Mouse (Mus musculus): ENCODE results near the gene Fuca1. TPM values are rescaled to one million over a fixed set of nuclear protein-coding genes. Genes with fewer than 3 reads are reported as not detected.

Fuca1 gene
- polyA plus RNA-seq, 1 experiment from 2014 or later, result 78.4 TPM

GRCm38 (mm10) chr4:135986301-135986942 lies 65.9 kb downstream of the Fuca1 start:
- ATAC-seq, result 0 out of 2 replicates have a peak, but pooled peaks have one; percentile 12
- H3K9me3 ChIP-seq (ENCODE audit: control insufficient read depth, low read length), result no peaks in the 10 kb centered on the region
- 4% methylated on average over 23 of the region's 23 CpGs for WGBS

GRCm38 (mm10) chr4:135986943-135987710 lies 66.6 kb downstream of the Fuca1 start, which contains the start of gene Pithd1:
Gene Pithd1, minus strand, starts transcription at chr4:135987264.
- Histone ChIP-seq H3K4me3 (ENCODE audit: low read length) (peak within 1 kb of the TSS; percentile 95), H3K9me3 (ENCODE audit: control insufficient read depth, low read length) (no peaks in the 10 kb centered on the region), H3K36me3 (ENCODE audit: control insufficient read depth, insufficient read depth, low read length) (peaks cover 13% of the 10 kb centered on the region), H3K4me1 (ENCODE audit: control insufficient read depth, insufficient read depth, low read depth, low read length) (peaks cover 12% of the 10 kb centered on the region), H3K27me3 (replicated peaks; ENCODE audit: control insufficient read depth, insufficient read depth, low read length) (no peaks in the 10 kb centered on the region), H3K9ac (ENCODE audit: low read depth, low read length) (peak within 1 kb of the TSS; percentile 97), H3K4me2 (ENCODE audit: low read length) (peak within 1 kb of the TSS; percentile 94), H3K27ac (ENCODE audit: low read depth, low read length) (peak within 1 kb of the TSS; percentile 92)
- ATAC-seq, result peak; percentile 93
- WGBS, result under 1% methylated on average over 79 of the region's 81 CpGs

More at GRCm38 (mm10) chr4:135986301-135986942, 65.9 kb downstream of the Fuca1 start:
- Histone ChIP-seq H3K4me3 (ENCODE audit: low read length) (peak overlapping the region; percentile 95), H3K4me2 (ENCODE audit: low read length) (peak overlapping the region; percentile 94), H3K4me1 (ENCODE audit: control insufficient read depth, insufficient read depth, low read depth, low read length) (peaks cover 12% of the 10 kb centered on the region), H3K9ac (ENCODE audit: low read depth, low read length) (peak overlapping the region; percentile 97), H3K36me3 (ENCODE audit: control insufficient read depth, insufficient read depth, low read length) (peaks cover 13% of the 10 kb centered on the region), H3K27me3 (replicated peaks; ENCODE audit: control insufficient read depth, insufficient read depth, low read length) (no peaks in the 10 kb centered on the region), H3K27ac (ENCODE audit: low read depth, low read length) (peak overlapping the region; percentile 62)

GRCm38 (mm10) chr4:135987714-135988113 lies 67.2 kb downstream of the Fuca1 start:
- Histone ChIP-seq H3K36me3 (ENCODE audit: control insufficient read depth, insufficient read depth, low read length) (peaks cover 13% of the 10 kb centered on the region), H3K9ac (ENCODE audit: low read depth, low read length) (peak overlapping the region; percentile 97), H3K9me3 (ENCODE audit: control insufficient read depth, low read length) (no peaks in the 10 kb centered on the region), H3K4me1 (ENCODE audit: control insufficient read depth, insufficient read depth, low read depth, low read length) (peaks cover 12% of the 10 kb centered on the region), H3K4me3 (ENCODE audit: low read length) (peak overlapping the region; percentile 95), H3K27me3 (replicated peaks; ENCODE audit: control insufficient read depth, insufficient read depth, low read length) (no peaks in the 10 kb centered on the region), H3K4me2 (ENCODE audit: low read length) (peak overlapping the region; percentile 94), H3K27ac (ENCODE audit: low read depth, low read length) (peak overlapping the region; percentile 92)
- 62% methylated on average over 9 of the region's 9 CpGs for WGBS
- ATAC-seq, result no peak

Other genes with a start within 250 kb of the Fuca1 start
- 0.26 and 0.41 TPM in 2 replicates for gene Ifnlr1, start 234.4 kb upstream of the Fuca1 start, polyA plus RNA-seq (2015; fragmentation: Nextera tagmentation; extraction: Ambion mirVana)
- not detected in 2 replicates for gene Il22ra1, start 192.6 kb upstream of the Fuca1 start, polyA plus RNA-seq (2015; fragmentation: Nextera tagmentation; extraction: Ambion mirVana)
- gene Myom3, start 161.0 kb upstream of the Fuca1 start, polyA plus RNA-seq (2015; fragmentation: Nextera tagmentation; extraction: Ambion mirVana), result 0.90 and 0.99 TPM in 2 replicates
- gene Srsf10, start 65.0 kb upstream of the Fuca1 start, polyA plus RNA-seq (2015; fragmentation: Nextera tagmentation; extraction: Ambion mirVana), result 144 and 166 TPM in 2 replicates
- gene Pnrc2, start 46.9 kb upstream of the Fuca1 start, polyA plus RNA-seq (2015; fragmentation: Nextera tagmentation; extraction: Ambion mirVana), result 98.2 and 103 TPM in 2 replicates
- 0.09 and 0.10 TPM in 2 replicates for gene Cnr2, start 25.3 kb upstream of the Fuca1 start, polyA plus RNA-seq (2015; fragmentation: Nextera tagmentation; extraction: Ambion mirVana)
- gene Hmgcl, start 25.7 kb downstream of the Fuca1 start, polyA plus RNA-seq (2015; fragmentation: Nextera tagmentation; extraction: Ambion mirVana), result 64.7 and 66.8 TPM in 2 replicates
- 49.4 and 50.1 TPM in 2 replicates for gene Gale, start 43.0 kb downstream of the Fuca1 start, polyA plus RNA-seq (2015; fragmentation: Nextera tagmentation; extraction: Ambion mirVana)
- 225 and 229 TPM in 2 replicates for gene Lypla2, start 51.9 kb downstream of the Fuca1 start, polyA plus RNA-seq (2015; fragmentation: Nextera tagmentation; extraction: Ambion mirVana)
- 60.6 and 67.1 TPM in 2 replicates for gene Pithd1, start 66.5 kb downstream of the Fuca1 start, polyA plus RNA-seq (2015; fragmentation: Nextera tagmentation; extraction: Ambion mirVana)
- 25.0 and 27.1 TPM in 2 replicates for gene Eloa, start 101.0 kb downstream of the Fuca1 start, polyA plus RNA-seq (2015; fragmentation: Nextera tagmentation; extraction: Ambion mirVana)
- gene Rpl11, start 132.7 kb downstream of the Fuca1 start, polyA plus RNA-seq (2015; fragmentation: Nextera tagmentation; extraction: Ambion mirVana), result 233 and 244 TPM in 2 replicates
- gene Id3, start 222.8 kb downstream of the Fuca1 start, polyA plus RNA-seq (2015; fragmentation: Nextera tagmentation; extraction: Ambion mirVana), result 214 and 226 TPM in 2 replicates